Mouse (Mus musculus) small intestine, adult 2 months (tissue): Measurements from ENCODE around the gene Mrc2. TPM values are rescaled to one million over a fixed set of nuclear protein-coding genes. Genes with fewer than 3 reads are reported as not detected.

Source experiments
- H3K27ac ChIP-seq: fragments of 200-500 bp; 2 replicates; pipeline ENCODE4 v1.5.1; 2012; ENCODE audit warnings: low read depth, low read length, control low read depth, inconsistent platforms; ENCODE audit not compliant: insufficient read depth
- H3K27me3 ChIP-seq: fragments of 200-500 bp; 2 replicates; pipeline ENCODE4 v1.6.1; 2012; ENCODE audit warnings: mild to moderate bottlenecking, moderate library complexity, low read length, inconsistent platforms; ENCODE audit not compliant: control insufficient read depth, insufficient read depth
- H3K36me3 ChIP-seq: fragments of 200-500 bp; 2 replicates; pipeline ENCODE4 v1.6.1; 2012; ENCODE audit warnings: mild to moderate bottlenecking, low read length, control low read depth, inconsistent platforms; ENCODE audit not compliant: control insufficient read depth, insufficient read depth
- H3K4me1 ChIP-seq: fragments of 200-500 bp; 2 replicates; pipeline ENCODE4 v1.6.1; 2012; ENCODE audit warnings: low read length, inconsistent platforms, mixed read lengths; ENCODE audit not compliant: control insufficient read depth, insufficient read depth, insufficient read length
- H3K4me3 ChIP-seq: fragments of 200-500 bp; 2 replicates; pipeline ENCODE4 v1.5.1; 2012; ENCODE audit warnings: low read depth, mild to moderate bottlenecking, control low read depth, inconsistent platforms, low read length, moderate library complexity
- CTCF ChIP-seq: fragments of 200-500 bp; IDR thresholded peaks from 2 replicates; pipeline ENCODE4 v1.5.1; 2012; ENCODE audit warnings: low read depth, mild to moderate bottlenecking, control low read depth, inconsistent platforms, low read length, moderate library complexity, mixed read lengths; ENCODE audit not compliant: insufficient replicate concordance, insufficient read length; ENCODE audit errors: extremely low read depth
- POLR2A ChIP-seq: fragments of 200-500 bp; IDR thresholded peaks from 2 replicates; pipeline ENCODE4 v1.6.1; 2012; ENCODE audit warnings: low read depth, mild to moderate bottlenecking, control low read depth, inconsistent platforms, low read length, moderate library complexity
- WGBS: fragments of 180-500 bp; shearing (Covaris S2); methylation state at CpG from one replicate; pipeline ENCODE4 v1.1.7; 2018; 5-methylcytosine and 5-hydroxymethylcytosine counted together
- polyA plus RNA-seq: library from polyadenylated mRNA; depleted of rRNA; stranded (reverse); fragments of >200 nt; gene quantifications from 2 replicates; pipeline ENCODE4 v1.2.3, GENCODE M21; 2012; rRNA removed

Gene Mrc2
- 3.9 and 6.3 TPM in 2 replicates for polyA plus RNA-seq

DNA sequence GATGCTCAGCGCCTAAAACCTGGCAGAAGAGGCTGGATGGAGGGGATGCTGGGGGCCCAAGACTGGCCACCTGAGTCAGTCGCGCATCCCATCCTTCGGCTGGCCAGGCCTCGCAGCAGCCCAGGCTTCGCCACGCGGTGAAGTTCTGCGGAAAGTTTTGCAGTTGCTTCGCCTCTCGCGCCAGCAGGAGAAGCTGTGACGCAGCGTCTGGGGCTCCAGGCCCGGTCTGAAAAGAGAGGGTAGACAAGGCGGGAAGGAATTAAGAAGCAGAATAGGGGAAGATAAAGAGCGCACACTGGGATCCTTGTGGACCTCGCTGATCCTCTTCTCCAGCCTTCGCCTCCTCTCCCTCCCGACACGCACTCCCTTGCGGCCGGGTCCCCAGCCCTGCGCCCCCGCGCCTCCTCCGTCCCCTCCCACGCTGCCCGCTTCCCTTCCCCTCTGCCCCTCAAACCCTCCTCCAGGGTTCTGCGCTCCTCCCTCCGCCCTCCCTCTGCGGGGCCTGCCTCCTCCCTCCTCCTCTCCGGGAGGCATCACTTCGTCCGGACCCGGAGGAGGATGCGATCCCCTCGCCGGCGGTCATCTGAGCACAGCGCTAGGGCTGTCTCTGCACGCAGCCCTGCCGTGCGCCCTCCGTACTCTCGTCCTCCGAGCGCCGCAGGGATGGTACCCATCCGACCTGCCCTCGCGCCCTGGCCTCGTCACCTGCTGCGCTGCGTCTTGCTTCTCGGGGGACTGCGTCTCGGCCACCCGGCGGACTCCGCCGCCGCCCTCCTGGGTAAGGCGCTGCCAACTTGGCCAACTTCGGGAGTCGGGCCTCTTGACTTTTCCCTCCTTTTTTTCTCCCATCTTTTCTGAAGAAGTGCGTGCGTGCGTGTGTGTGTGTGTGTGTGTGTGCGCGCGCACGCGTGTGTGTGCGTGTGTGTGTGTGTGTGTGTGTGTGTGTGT, at the start of gene Mrc2:
Gene Mrc2 (plus strand): TSS at position 520 of the 948 bp plus-strand sequence.
- Histone ChIP-seq H3K27ac (peak within 1 kb of the TSS; percentile 45; the same call in 1 of the 2 replicates), H3K4me3 (peak within 1 kb of the TSS; percentile 63)
- WGBS = 2% methylated on average over 74 of the region's 75 CpGs

DNA sequence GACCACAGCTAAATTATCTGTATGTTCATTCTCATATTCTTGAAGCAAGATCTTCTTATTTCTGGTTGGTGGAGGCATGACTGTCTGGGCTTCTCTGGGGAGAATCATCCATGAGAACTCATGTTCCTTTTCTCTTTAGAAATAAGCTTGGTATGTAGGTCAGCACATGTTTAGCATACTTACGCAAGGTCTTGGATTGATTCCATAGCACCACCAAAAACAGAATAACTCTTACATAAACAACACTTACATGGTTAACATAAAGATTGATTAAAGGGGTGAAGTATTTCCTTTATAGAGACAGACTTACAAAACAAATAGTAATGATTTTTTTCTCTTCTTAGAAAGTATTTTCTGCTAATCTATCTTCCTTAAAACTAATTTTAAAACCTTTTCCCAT, 46.1 kb upstream of the Mrc2 start:
- Histone ChIP-seq H3K36me3 (peaks cover 51% of the 10 kb centered on the region), H3K4me3 (no peak overlapping the region), H3K27ac (no peak overlapping the region), H3K4me1 (no peaks in the 10 kb centered on the region), H3K27me3 (no peaks in the 10 kb centered on the region)
- no peak for TF ChIP-seq CTCF
- no peak for TF ChIP-seq POLR2A
- WGBS = 80% methylated on average over 1 of the region's 1 CpGs

More for the DNA sequence above, at the start of gene Mrc2:
- Histone ChIP-seq H3K36me3 (no peaks in the 10 kb centered on the region), H3K27me3 (peaks cover 4% of the 10 kb centered on the region; the same call in 1 of the 2 replicates), H3K4me1 (no peaks in the 10 kb centered on the region)
- TF ChIP-seq CTCF (no peak), POLR2A (no peak)

DNA sequence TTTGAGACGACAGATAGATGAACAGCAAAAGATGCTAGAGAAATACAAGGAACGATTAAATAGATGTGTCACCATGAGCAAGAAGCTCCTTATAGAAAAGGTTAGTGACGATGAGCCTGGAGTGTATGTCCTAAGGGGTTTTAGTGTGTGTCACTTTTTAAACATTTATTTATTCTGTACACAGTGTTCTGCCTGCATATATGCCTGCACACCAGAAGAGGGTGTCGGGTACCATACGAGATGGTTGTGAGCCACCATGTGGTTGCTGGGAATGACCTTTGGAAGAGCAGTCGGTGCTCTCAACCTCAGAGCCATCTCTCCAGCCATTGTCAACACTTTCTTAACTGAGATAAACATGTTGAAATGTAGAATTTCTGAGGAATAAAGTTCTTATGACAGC, 45.7 kb upstream of the Mrc2 start:
- Histone ChIP-seq H3K36me3 (peaks cover 51% of the 10 kb centered on the region), H3K4me1 (no peaks in the 10 kb centered on the region), H3K4me3 (no peak overlapping the region), H3K27ac (no peak overlapping the region), H3K27me3 (no peaks in the 10 kb centered on the region)
- TF ChIP-seq POLR2A = no peak
- no peak for TF ChIP-seq CTCF
- 79% methylated on average over 6 of the region's 6 CpGs for WGBS

DNA sequence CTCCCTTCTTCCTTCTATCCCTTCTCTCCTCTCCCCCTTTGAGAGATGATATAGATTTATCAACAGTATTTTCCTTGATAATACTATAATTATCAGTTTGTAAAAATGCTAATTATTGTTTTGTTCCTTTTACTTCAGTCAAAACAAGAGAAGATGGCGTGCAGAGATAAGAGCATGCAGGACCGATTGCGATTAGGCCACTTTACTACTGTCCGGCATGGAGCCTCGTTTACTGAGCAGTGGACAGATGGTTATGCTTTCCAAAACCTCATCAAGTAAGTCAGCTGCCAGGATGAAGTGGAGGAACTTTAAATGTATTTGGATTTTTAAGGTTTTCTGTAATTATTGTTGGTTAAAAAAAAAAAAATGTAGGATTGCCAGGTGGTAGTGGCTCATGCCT, 45.1 kb upstream of the Mrc2 start:
- no peaks in the 10 kb centered on the region for H3K27me3 ChIP-seq
- H3K4me3 ChIP-seq = no peak overlapping the region
- no peak overlapping the region for H3K27ac ChIP-seq
- TF ChIP-seq POLR2A (no peak), CTCF (no peak)
- WGBS = 92% methylated on average over 5 of the region's 5 CpGs
- H3K36me3 ChIP-seq = peaks cover 46% of the 10 kb centered on the region
- no peaks in the 10 kb centered on the region for H3K4me1 ChIP-seq

DNA sequence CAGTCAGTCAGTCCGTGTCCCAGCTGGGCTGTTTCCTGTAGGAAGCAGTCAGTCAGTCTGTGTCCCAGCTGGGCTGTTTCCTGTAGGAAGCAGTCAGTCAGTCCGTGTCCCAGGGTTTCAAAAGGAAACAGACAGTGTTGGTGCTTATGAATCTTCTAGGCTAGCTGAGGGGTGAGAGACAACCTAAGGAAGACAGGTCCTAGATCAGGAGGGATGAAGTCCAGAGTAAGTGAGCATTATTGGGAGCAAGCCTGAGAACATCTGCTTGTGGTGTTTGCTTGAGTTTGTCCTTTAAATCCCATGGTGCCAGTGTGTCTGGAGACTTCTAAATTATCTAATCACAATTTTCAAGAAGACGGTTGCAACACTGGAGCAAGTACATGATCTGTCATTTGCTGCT, 32.7 kb upstream of the Mrc2 start:
- Histone ChIP-seq H3K27me3 (no peaks in the 10 kb centered on the region), H3K36me3 (peaks cover 36% of the 10 kb centered on the region), H3K27ac (no peak overlapping the region), H3K4me1 (no peaks in the 10 kb centered on the region), H3K4me3 (no peak overlapping the region)
- WGBS = 72% methylated on average over 3 of the region's 3 CpGs
- TF ChIP-seq CTCF = no peak
- TF ChIP-seq POLR2A = no peak

DNA sequence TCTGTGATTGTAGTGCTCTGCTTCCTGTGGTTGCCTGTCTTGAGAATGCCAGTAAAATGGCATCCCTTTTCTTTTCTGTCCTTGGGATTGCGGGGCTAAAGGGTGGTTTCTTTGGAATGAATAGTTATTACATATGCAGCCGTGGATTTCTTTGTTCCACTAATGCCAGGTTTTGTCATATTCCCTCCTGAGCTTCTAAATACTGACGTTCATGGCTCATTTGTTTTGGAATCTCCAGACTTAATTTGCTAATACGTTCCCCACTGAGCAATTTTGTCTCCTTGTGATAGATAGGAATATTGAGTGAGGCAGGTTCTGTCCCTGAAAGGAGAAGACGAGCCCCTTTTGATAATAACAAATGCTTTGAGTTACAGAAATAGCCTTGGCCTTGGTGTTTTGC, 31.3 kb upstream of the Mrc2 start:
- H3K36me3 ChIP-seq = peaks cover 31% of the 10 kb centered on the region
- no peaks in the 10 kb centered on the region for H3K4me1 ChIP-seq
- H3K27ac ChIP-seq = no peak overlapping the region
- no peak overlapping the region for H3K4me3 ChIP-seq
- WGBS = 89% methylated on average over 5 of the region's 5 CpGs
- no peaks in the 10 kb centered on the region for H3K27me3 ChIP-seq
- no peak for TF ChIP-seq CTCF
- no peak for TF ChIP-seq POLR2A

DNA sequence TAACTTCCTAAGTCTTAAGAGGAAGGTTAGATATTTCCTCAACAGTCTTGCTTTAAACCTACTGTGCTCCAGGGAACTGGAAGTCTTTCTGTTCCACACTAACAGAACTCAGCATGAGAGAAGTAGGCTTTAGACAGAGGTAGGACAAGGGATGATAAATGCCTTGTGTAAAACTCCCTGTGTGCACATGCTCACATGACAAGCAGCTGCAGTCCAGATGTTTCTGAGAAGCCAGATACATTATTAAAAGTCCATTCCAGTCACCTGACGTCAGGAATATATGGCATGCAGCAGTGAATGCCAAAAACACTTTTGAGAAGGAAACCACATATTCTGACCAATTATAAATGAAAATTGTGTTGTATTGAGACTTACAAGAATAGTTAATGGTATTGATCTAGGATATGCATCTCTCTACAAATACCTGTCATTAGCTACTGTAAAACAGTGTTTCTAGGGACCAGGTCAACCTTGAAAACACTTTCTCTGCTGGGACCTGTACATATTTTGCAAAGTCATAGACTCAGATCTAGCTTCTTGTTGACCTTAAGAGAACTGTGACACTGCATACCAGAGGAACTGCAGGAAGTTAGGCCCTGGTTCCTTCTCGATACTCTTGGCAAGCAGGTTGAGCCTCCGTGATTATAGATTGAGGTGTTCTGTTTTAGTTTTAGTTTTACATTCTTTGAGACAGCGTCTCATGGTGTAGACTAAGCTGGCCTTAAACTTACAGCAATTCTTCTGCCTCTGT, 30.7 kb upstream of the Mrc2 start:
- Histone ChIP-seq H3K4me1 (no peaks in the 10 kb centered on the region), H3K36me3 (peaks cover 33% of the 10 kb centered on the region), H3K27me3 (no peaks in the 10 kb centered on the region), H3K4me3 (no peak overlapping the region), H3K27ac (no peak overlapping the region)
- TF ChIP-seq CTCF (no peak), POLR2A (no peak)
- 74% methylated on average over 4 of the region's 4 CpGs for WGBS
